Comparison of ENCODE assay signal across 20 mouse cellular contexts in the genomic region with DNA sequence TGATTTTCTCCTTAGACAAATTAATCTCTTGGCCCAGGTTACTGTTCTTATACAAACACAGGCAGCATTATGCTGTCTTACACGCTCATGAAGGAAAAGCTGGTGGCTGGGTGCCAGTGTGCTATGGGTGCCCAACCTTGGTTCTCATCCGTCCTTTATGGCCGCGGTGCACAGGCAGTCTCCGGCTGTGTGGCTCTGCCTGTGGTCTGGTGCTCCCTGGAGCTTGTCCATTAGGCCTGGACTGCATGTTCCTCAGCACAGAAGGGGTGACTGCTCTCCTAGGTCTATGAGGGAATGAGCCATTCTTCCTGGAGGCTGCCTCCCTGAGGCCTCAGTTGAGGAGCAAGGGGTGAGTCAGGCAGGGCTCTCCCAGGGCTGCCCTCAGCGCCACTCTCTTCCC.
DNase-seq lines count a peak whose midpoint lies in the region; ATAC-seq and TF ChIP-seq lines count a peak whose summit lies in the region.
"Had no signal": no experiment of that assay in that cellular context is flagged by ENCODE, and none has a peak within 500 bp of the region (broad histone marks: within the 10 kb centered on the region; RNA-seq: fewer than 3 reads in every experiment).

No protein-coding gene starts in this region.

- peaks cover 17% of the 10 kb centered on the region for H3K4me1 ChIP-seq in lung, embryonic 16.5 days (replicated peaks; ENCODE audit: control insufficient read depth, insufficient read depth, low read length)
- H3K4me1 ChIP-seq in lung, adult 2 months (ENCODE audit: control insufficient read depth, insufficient read depth, low read length) = peaks cover 18% of the 10 kb centered on the region
- H3K4me1 ChIP-seq in stomach, embryonic 16.5 days (ENCODE audit: control insufficient read depth, insufficient read depth, low read length) = peaks cover 28% of the 10 kb centered on the region

- intact Hi-C loops in gastrocnemius, adult 2 months (cut with DNase I) = loop anchor here (5.0 kb wide), 1 partner anchor 382 kb away; no protein-coding TSS in a partner anchor

- no peak overlapping the region for H3K9ac ChIP-seq in lung, embryonic 16.5 days (ENCODE audit: low read length)
- no peak overlapping the region for H3K9ac ChIP-seq in stomach, embryonic 16.5 days (ENCODE audit: low read length)
- H3K9ac ChIP-seq: heart, embryonic 15.5 days; liver, postnatal 0 days; midbrain, embryonic 15.5 days; neural tube, embryonic 15.5 days had no signal

- in situ Hi-C loops in Patski (cut with MboI; ENCODE audit: low pct_unique_long_range_greater_than_20kb) = no loop called here

- no peak overlapping the region for H3K4me3 ChIP-seq in gastrocnemius, adult 2 months
- no peak overlapping the region for H3K4me3 ChIP-seq in lung, embryonic 16.5 days (ENCODE audit: low read length)
- no peak overlapping the region for H3K4me3 ChIP-seq in lung, adult 2 months (replicated peaks; ENCODE audit: extremely low read depth, low read depth, low read length)
- H3K4me3 ChIP-seq in stomach, embryonic 16.5 days (replicated peaks; ENCODE audit: low read length) = no peak overlapping the region
- H3K4me3 ChIP-seq: heart, embryonic 15.5 days; midbrain, embryonic 15.5 days; neural tube, embryonic 15.5 days had no signal

- POLR2A ChIA-PET in Patski (lab: Charles Lee) = interaction anchor here (0.9 to 1.6 kb wide), 5 partner anchors 9 to 18 kb away, joined by 3 to 5 read pairs (median 3); no protein-coding TSS in a partner anchor

- no peaks in the 10 kb centered on the region for H3K27me3 ChIP-seq in lung, embryonic 16.5 days (ENCODE audit: control insufficient read depth, insufficient read depth, low read depth, low read length)
- no peaks in the 10 kb centered on the region for H3K27me3 ChIP-seq in Patski
- H3K27me3 ChIP-seq in stomach, embryonic 16.5 days (ENCODE audit: control insufficient read depth, insufficient read depth, low read length) = no peaks in the 10 kb centered on the region
- H3K27me3 ChIP-seq: heart, embryonic 15.5 days; midbrain, embryonic 15.5 days; neural tube, embryonic 15.5 days had no signal

- H3K9me3 ChIP-seq in lung, embryonic 16.5 days (ENCODE audit: control insufficient read depth, low read length) = no peaks in the 10 kb centered on the region
- H3K9me3 ChIP-seq in stomach, embryonic 16.5 days (replicated peaks; ENCODE audit: control insufficient read depth, low read length) = no peaks in the 10 kb centered on the region
- H3K9me3 ChIP-seq: heart, embryonic 15.5 days; midbrain, embryonic 15.5 days; neural tube, embryonic 15.5 days had no signal

- CTCF ChIA-PET in Patski (lab: Charles Lee) = interaction anchor here (0.7 to 2.2 kb wide), 6 partner anchors 8 to 85 kb away, joined by 3 to 5 read pairs (median 4); no protein-coding TSS in a partner anchor

- H3K4me2 ChIP-seq in lung, embryonic 16.5 days (ENCODE audit: low read depth, low read length) = no peak overlapping the region
- H3K4me2 ChIP-seq in stomach, embryonic 16.5 days (ENCODE audit: low read depth, low read length) = no peak overlapping the region
- H3K4me2 ChIP-seq: heart, embryonic 15.5 days; midbrain, embryonic 15.5 days; neural tube, embryonic 15.5 days had no signal

- no peak for ATAC-seq in lung, embryonic 16.5 days (ENCODE audit: low read depth)
- ATAC-seq in Patski = peak; percentile 89
- no peak for ATAC-seq in stomach, embryonic 16.5 days (ENCODE audit: insufficient read depth, low FRiP score)
- ATAC-seq in erythroid progenitor cell, adult 5-6 weeks (replicated peaks; ENCODE audit: low FRiP score, poor library complexity, severe bottlenecking) = no peak
- ATAC-seq: activated CD4-positive, CD25-positive, alpha-beta regulatory T cell, adult 4 months; hindbrain, embryonic 16.5 days; intestine, embryonic 16.5 days; liver, postnatal 0 days; midbrain, embryonic 15.5 days had no signal

- DNase-seq in gastrocnemius, adult 2 months = no peak
- no peak for DNase-seq in gastrocnemius, adult 18-20 months (ENCODE audit: low spot score)
- DNase-seq in lung, adult 2 months = no peak
- no peak for DNase-seq in Patski (ENCODE audit: low read depth, low spot score)
- DNase-seq: cerebellum, adult 2 months; cerebellum, postnatal 36 days; gastrocnemius, postnatal 14 days; heart, postnatal 4 days; liver, postnatal 0 days; right cerebral cortex, postnatal 25 days; thymus, postnatal 14 days had no signal

- TF ChIP-seq POLR2A in lung, adult 2 months (IDR thresholded peaks at IDR 0.05; ENCODE audit: borderline replicate concordance, extremely low read depth, low read depth, low read length) = no peak

- no peaks in the 10 kb centered on the region for H3K36me3 ChIP-seq in lung, embryonic 16.5 days (ENCODE audit: control insufficient read depth, insufficient read depth, low read length)
- H3K36me3 ChIP-seq in stomach, embryonic 16.5 days (ENCODE audit: control insufficient read depth, insufficient read depth, low read length) = no peaks in the 10 kb centered on the region
- H3K36me3 ChIP-seq: heart, embryonic 15.5 days; midbrain, embryonic 15.5 days; neural tube, embryonic 15.5 days had no signal

- H3K27ac ChIP-seq in gastrocnemius, adult 2 months = peak overlapping the region; percentile 86
- peak overlapping the region; percentile 93 for H3K27ac ChIP-seq in lung, embryonic 16.5 days (ENCODE audit: low read length)
- peak overlapping the region; percentile 48; the same call in 1 of the 2 replicates for H3K27ac ChIP-seq in stomach, embryonic 16.5 days (ENCODE audit: low read length)
- H3K27ac ChIP-seq: heart, embryonic 15.5 days; midbrain, embryonic 15.5 days; neural tube, embryonic 15.5 days had no signal

- WGBS in lung, embryonic 16.5 days = 59% methylated on average over 6 of the region's 6 CpGs
- 48% methylated on average over 6 of the region's 6 CpGs for WGBS in lung, adult 2 months
- WGBS in stomach, embryonic 16.5 days = 77% methylated on average over 6 of the region's 6 CpGs

- no peak for TF ChIP-seq CTCF in gastrocnemius, adult 2 months (IDR thresholded peaks at IDR 0.05)
- TF ChIP-seq CTCF in lung, adult 2 months (IDR thresholded peaks at IDR 0.05; ENCODE audit: insufficient read depth, low read length) = no peak
- no peak for TF ChIP-seq CTCF in Patski (IDR thresholded peaks at IDR 0.05)
